Comparison of ENCODE assay signal across 7 mouse cellular contexts in genomic region chr1:78745230-78745777, GRCm38 (mm10).
A peak's percentile ranks its signal among the peaks of the same experiment; 100 is the strongest.
DNase-seq lines count a peak whose midpoint lies in the region; TF ChIP-seq lines count a peak whose summit lies in the region.

No protein-coding gene starts in this region.

- no peak overlapping the region for H3K4me3 ChIP-seq in olfactory bulb, adult 2 months (ENCODE audit: insufficient read depth, low read depth, low read length)

- no peak for TF ChIP-seq CTCF in olfactory bulb, adult 2 months (IDR thresholded peaks at IDR 0.05; ENCODE audit: insufficient read depth, low read depth, low read length)

- intact Hi-C loops in heart, postnatal 36 days (cut with DNase I), result loop anchor here (5.0 kb wide), 1 partner anchor 72 kb away; the partner anchor contains the start of gene Kcne4

- H3K27ac ChIP-seq in olfactory bulb, adult 2 months (ENCODE audit: insufficient read depth, low read depth, low read length), result peak overlapping the region; percentile 59

- no peak for TF ChIP-seq POLR2A in olfactory bulb, adult 2 months (IDR thresholded peaks at IDR 0.05; ENCODE audit: insufficient read depth, low read depth, low read length)

- WGBS in olfactory bulb, adult 2 months, result 29% methylated on average over 5 of the region's 5 CpGs

- DNase-seq in urinary bladder, postnatal 14 days (ENCODE audit: low spot score), result peak; percentile 20
- no peak for DNase-seq in urinary bladder, adult 18-20 months (ENCODE audit: low spot score in 2 of 2)
- DNase-seq in cerebellum, postnatal 36 days, result peak; percentile 52 to 62
- DNase-seq in heart, postnatal 36 days, result peak; percentile 48 to 51
- DNase-seq in layer of hippocampus, postnatal 25 days (ENCODE audit: extremely low spot score in 1 of 2, low spot score in 1 of 2), result peak; percentile 40 to 51
- DNase-seq in c-Kit-positive CD71-positive TER-119-positive erythroid progenitor cells, embryonic 14.5 days (ENCODE audit: low spot score), result no peak

- no peaks in the 10 kb centered on the region for H3K4me1 ChIP-seq in olfactory bulb, adult 2 months (ENCODE audit: control insufficient read depth, insufficient read depth, low read length)

Comparison
In these comparisons a context has a peak if more than half of its experiments do, and no peak if none do; other contexts are left out.
1. DNase-seq: peak in urinary bladder, postnatal 14 days (single experiment), cerebellum, postnatal 36 days (2 of 2), heart, postnatal 36 days (2 of 2) and layer of hippocampus, postnatal 25 days (2 of 2); none in urinary bladder, adult 18-20 months (0 of 2) and c-Kit-positive CD71-positive TER-119-positive erythroid progenitor cells, embryonic 14.5 days (single experiment).